Mouse (Mus musculus) megakaryocyte-erythroid progenitor cell, adult 5 weeks (primary cell): ENCODE results near the gene Dkk2. TPM values are rescaled to one million over a fixed set of nuclear protein-coding genes. Genes with fewer than 3 reads are reported as not detected.

Experiments used
- polyA plus RNA-seq: library from polyadenylated mRNA; stranded (reverse); fragments of >175 nt; gene quantifications from 2 replicates; pipeline ENCODE4 v1.2.3, GENCODE M21; 2012

Dkk2 gene
- polyA plus RNA-seq, result 0.01 TPM in 1 of 2 replicates, not detected in the other

DNA sequence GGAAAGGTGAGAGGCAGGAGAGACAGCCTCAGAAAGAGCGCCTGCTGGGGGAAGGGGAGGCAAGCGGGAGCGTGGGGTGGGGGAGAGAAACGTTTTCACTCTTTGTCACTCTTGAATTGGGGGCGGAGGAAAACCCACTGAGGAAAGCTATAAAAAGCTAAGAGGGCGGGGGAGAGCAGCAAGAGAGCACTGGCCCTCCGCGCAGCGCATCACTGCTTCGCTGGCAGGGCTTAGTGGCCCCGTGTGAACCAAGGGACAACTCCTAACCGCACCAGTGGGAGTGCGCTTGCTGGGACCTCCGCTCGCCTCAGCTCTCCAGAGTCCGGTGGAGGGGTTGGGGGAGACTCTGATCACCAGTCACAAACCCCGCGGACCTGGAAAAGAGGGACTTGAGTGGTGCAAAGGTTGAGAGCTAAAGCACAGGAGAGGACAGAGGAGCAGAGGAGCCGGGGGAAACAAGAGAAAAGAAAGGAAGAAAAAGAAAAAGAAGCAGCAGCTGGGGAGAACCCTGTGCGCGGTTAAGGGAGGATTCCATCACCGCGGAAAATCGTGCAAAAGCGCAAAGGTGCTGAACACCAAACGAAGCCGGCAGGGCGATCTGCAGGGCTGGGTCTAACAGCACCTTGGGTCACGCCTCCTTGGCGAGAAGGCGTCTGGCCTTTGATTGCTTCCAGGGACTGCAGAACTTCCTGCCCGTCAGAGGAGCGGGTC, at the start of gene Dkk2:
Dkk2 (plus strand) TSS at position 181 of the 711 bp plus-strand sequence.

